In the genomic region with DNA sequence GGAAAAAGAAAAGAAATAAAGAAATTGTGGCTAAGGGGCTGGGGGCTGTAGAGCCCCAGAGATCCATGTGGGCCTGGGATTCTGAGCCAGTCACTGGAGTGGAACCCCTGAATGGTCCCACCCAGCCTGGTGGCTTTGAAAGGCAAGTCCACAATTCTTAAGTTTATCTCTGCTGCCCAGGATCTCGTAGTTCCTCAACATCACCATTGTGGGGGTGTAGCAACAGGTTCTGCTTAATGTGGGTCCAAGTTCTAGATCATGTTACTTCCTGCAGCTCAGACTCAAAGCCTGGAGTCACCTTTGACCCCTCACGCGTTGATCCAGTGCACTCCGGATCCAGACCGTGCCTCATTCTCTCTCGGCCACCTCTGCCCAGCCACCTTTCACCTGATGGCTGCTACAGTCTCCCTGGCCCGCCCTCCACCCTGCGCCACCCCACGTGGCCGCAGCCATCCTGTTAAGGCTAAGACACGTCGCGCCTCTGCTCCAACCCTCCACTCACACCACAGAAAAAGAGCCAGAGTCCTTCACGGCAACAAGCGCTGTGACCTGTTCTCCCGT, we compare ENCODE assay signal across 24 mouse cellular contexts. TPM values are rescaled to one million over a fixed set of nuclear protein-coding genes. Genes with fewer than 3 reads are reported as not detected.
A peak's percentile ranks its signal among the peaks of the same experiment; 100 is the strongest.
DNase-seq lines count a peak whose midpoint lies in the region; ATAC-seq and TF ChIP-seq lines count a peak whose summit lies in the region.
"Had no signal": no experiment of that assay in that cellular context is flagged by ENCODE, and none has a peak within 500 bp of the region (broad histone marks: within the 10 kb centered on the region; RNA-seq: fewer than 3 reads in every experiment).

No protein-coding gene starts in this region.

- H3K4me1 ChIP-seq in intestine, embryonic 16.5 days (ENCODE audit: control insufficient read depth, insufficient read depth, low read length) = peaks cover 66% of the 10 kb centered on the region
- H3K4me1 ChIP-seq in intestine, embryonic 15.5 days (replicated peaks) = peaks cover 61% of the 10 kb centered on the region
- H3K4me1 ChIP-seq in small intestine, adult 2 months (ENCODE audit: control insufficient read depth, insufficient read depth, insufficient read length, low read length) = peaks cover 46% of the 10 kb centered on the region
- peaks cover 66% of the 10 kb centered on the region for H3K4me1 ChIP-seq in limb, embryonic 10.5 days

- no peak overlapping the region for H3K4me2 ChIP-seq in intestine, embryonic 16.5 days (ENCODE audit: low read depth, low read length)
- no peak overlapping the region for H3K4me2 ChIP-seq in intestine, embryonic 15.5 days (replicated peaks)
- H3K4me2 ChIP-seq: liver, embryonic 12.5 days; lung, embryonic 14.5 days; midbrain, embryonic 11.5 days; neural tube, embryonic 12.5 days had no signal

- peak overlapping the region; percentile 75 for H3K27ac ChIP-seq in gastrocnemius, adult 2 months
- H3K27ac ChIP-seq in intestine, embryonic 16.5 days (ENCODE audit: low read length) = peak overlapping the region; percentile 29; the same call in 1 of the 2 replicates
- H3K27ac ChIP-seq in intestine, embryonic 15.5 days = no peak overlapping the region
- peak overlapping the region; percentile 28; the same call in 1 of the 2 replicates for H3K27ac ChIP-seq in small intestine, adult 2 months (ENCODE audit: insufficient read depth, low read depth, low read length)
- no peak overlapping the region for H3K27ac ChIP-seq in limb, embryonic 10.5 days
- H3K27ac ChIP-seq: forebrain, embryonic 10.5 days; liver, embryonic 12.5 days; macrophage; neural tube, embryonic 12.5 days had no signal

- WGBS in intestine, embryonic 16.5 days = 76% methylated on average over 16 of the region's 16 CpGs
- 79% methylated on average over 16 of the region's 16 CpGs for WGBS in intestine, embryonic 15.5 days
- WGBS in small intestine, adult 2 months = 68% methylated on average over 16 of the region's 16 CpGs
- 85% methylated on average over 16 of the region's 16 CpGs for WGBS in limb, embryonic 10.5 days

- ATAC-seq in intestine, embryonic 16.5 days = no peak
- ATAC-seq in intestine, embryonic 15.5 days = no peak
- ATAC-seq: hindbrain, embryonic 16.5 days; liver, embryonic 12.5 days had no signal

- DNase-seq in gastrocnemius, adult 2 months = no peak
- no peak for DNase-seq in gastrocnemius, postnatal 14 days
- DNase-seq in kidney, adult 8-10 months = peak; percentile 69 to 76
- no peak for DNase-seq in cerebellum, postnatal 14 days
- no peak for DNase-seq in limb, embryonic 10.5 days (ENCODE audit: low spot score)
- DNase-seq: cerebellum, adult 2 months; heart, postnatal 4 days; lung, embryonic 14.5 days; thymus, postnatal 4 days had no signal

- no peaks in the 10 kb centered on the region for H3K9me3 ChIP-seq in intestine, embryonic 16.5 days (ENCODE audit: control insufficient read depth, low read length)
- H3K9me3 ChIP-seq in intestine, embryonic 15.5 days = no peaks in the 10 kb centered on the region
- no peaks in the 10 kb centered on the region for H3K9me3 ChIP-seq in limb, embryonic 10.5 days (replicated peaks)
- H3K9me3 ChIP-seq: forebrain, embryonic 10.5 days; liver, embryonic 12.5 days; neural tube, embryonic 12.5 days had no signal

- TF ChIP-seq POLR2A in small intestine, adult 2 months (IDR thresholded peaks at IDR 0.05; ENCODE audit: low read depth, low read length) = no peak

- H3K4me3 ChIP-seq in gastrocnemius, adult 2 months = peak overlapping the region; percentile 1; the same call in 1 of the 2 replicates
- H3K4me3 ChIP-seq in intestine, embryonic 16.5 days (ENCODE audit: low read length) = no peak overlapping the region
- H3K4me3 ChIP-seq in intestine, embryonic 15.5 days (replicated peaks) = no peak overlapping the region
- no peak overlapping the region for H3K4me3 ChIP-seq in small intestine, adult 2 months (ENCODE audit: low read depth, low read length)
- no peak overlapping the region for H3K4me3 ChIP-seq in limb, embryonic 10.5 days
- H3K4me3 ChIP-seq: forebrain, embryonic 10.5 days; liver, embryonic 12.5 days; neural tube, embryonic 12.5 days had no signal

- intact Hi-C loops in gastrocnemius, adult 2 months (cut with DNase I) = no loop called here
- intact Hi-C loops in gastrocnemius, postnatal 14 days (cut with DNase I; ENCODE audit: low total_unique reads) = no loop called here

- H3K27me3 ChIP-seq in intestine, embryonic 16.5 days (replicated peaks; ENCODE audit: control insufficient read depth, insufficient read depth, low read length) = 0 out of 2 replicates have a peak, but pooled peaks cover 2% of the 10 kb centered on the region
- H3K27me3 ChIP-seq in intestine, embryonic 15.5 days (replicated peaks) = peaks cover 4% of the 10 kb centered on the region
- no peaks in the 10 kb centered on the region for H3K27me3 ChIP-seq in small intestine, adult 2 months (ENCODE audit: control insufficient read depth, insufficient read depth, low read length)
- peaks cover 60% of the 10 kb centered on the region for H3K27me3 ChIP-seq in limb, embryonic 10.5 days (ENCODE audit: low read depth, poor library complexity, severe bottlenecking)

- H3K9ac ChIP-seq in intestine, embryonic 16.5 days (ENCODE audit: low read depth, low read length) = no peak overlapping the region
- no peak overlapping the region for H3K9ac ChIP-seq in intestine, embryonic 15.5 days
- H3K9ac ChIP-seq: liver, embryonic 12.5 days; lung, embryonic 14.5 days; neural tube, embryonic 12.5 days had no signal

- TF ChIP-seq CTCF in gastrocnemius, adult 2 months (IDR thresholded peaks at IDR 0.05) = no peak
- no peak for TF ChIP-seq CTCF in small intestine, adult 2 months (IDR thresholded peaks at IDR 0.05; ENCODE audit: extremely low read depth, insufficient read length, insufficient replicate concordance, low read depth, low read length)

- peaks cover 3% of the 10 kb centered on the region; the same call in 1 of the 2 replicates for H3K36me3 ChIP-seq in intestine, embryonic 16.5 days (ENCODE audit: control insufficient read depth, insufficient read depth, low read length)
- no peaks in the 10 kb centered on the region for H3K36me3 ChIP-seq in intestine, embryonic 15.5 days
- peaks cover 14% of the 10 kb centered on the region for H3K36me3 ChIP-seq in small intestine, adult 2 months (ENCODE audit: control insufficient read depth, insufficient read depth, low read length)
- H3K36me3 ChIP-seq in limb, embryonic 10.5 days = no peaks in the 10 kb centered on the region
- H3K36me3 ChIP-seq: forebrain, embryonic 10.5 days; neural tube, embryonic 12.5 days had no signal

RNA-seq across cellular contexts. Expression of gene Tinagl1, which starts 5.4 kb away (rescaled TPM):
- 10 to 100 TPM; 18.7 to 45.2 TPM for total RNA-seq in gastrocnemius, adult 2 months (2021)
- total RNA-seq in gastrocnemius, postnatal 14 days (2021) = 10 to 100 TPM; 29.3 to 39.2 TPM
- polyA plus RNA-seq in intestine, embryonic 16.5 days (2015; fragmentation: Nextera tagmentation; extraction: Ambion mirVana) = 78.3 and 80.3 TPM in 2 replicates
- polyA plus RNA-seq in intestine, embryonic 15.5 days (2015; fragmentation: Nextera tagmentation; extraction: Ambion mirVana) = 65.6 and 72.9 TPM in 2 replicates
- polyA plus RNA-seq in small intestine, adult 2 months (2012; rRNA removed) = 106 and 109 TPM in 2 replicates
- 8.0 and 8.1 TPM in 2 replicates for polyA plus RNA-seq in limb, embryonic 10.5 days (2016; fragmentation: Nextera tagmentation; extraction: Ambion mirVana)
- total RNA-seq: monocyte, adult 5-6 weeks had no signal
- polyA plus RNA-seq: macrophage had no signal

RNA-seq across cellular contexts. Expression of gene Hcrtr1, which starts 30.3 kb away (rescaled TPM):
- not detected for total RNA-seq in gastrocnemius, adult 2 months (2021)
- total RNA-seq in gastrocnemius, postnatal 14 days (2021) = not detected
- polyA plus RNA-seq in intestine, embryonic 16.5 days (2015; fragmentation: Nextera tagmentation; extraction: Ambion mirVana) = 0.22 and 0.34 TPM in 2 replicates
- 0.24 and 0.37 TPM in 2 replicates for polyA plus RNA-seq in intestine, embryonic 15.5 days (2015; fragmentation: Nextera tagmentation; extraction: Ambion mirVana)
- 3.3 and 3.8 TPM in 2 replicates for polyA plus RNA-seq in small intestine, adult 2 months (2012; rRNA removed)
- polyA plus RNA-seq in limb, embryonic 10.5 days (2016; fragmentation: Nextera tagmentation; extraction: Ambion mirVana) = 0.18 TPM in 1 of 2 replicates, not detected in the other
- total RNA-seq: gastrocnemius, postnatal 25 days; heart, postnatal 4 days; monocyte, adult 5-6 weeks had no signal
- polyA plus RNA-seq: limb, embryonic 11.5 days; liver, embryonic 12.5 days; macrophage had no signal

RNA-seq across cellular contexts. Expression of gene Gm853, which starts 52.7 kb away (rescaled TPM):
- not detected for total RNA-seq in gastrocnemius, adult 2 months (2021)
- total RNA-seq in gastrocnemius, postnatal 14 days (2021) = not detected
- not detected in 2 replicates for polyA plus RNA-seq in intestine, embryonic 16.5 days (2015; fragmentation: Nextera tagmentation; extraction: Ambion mirVana)
- not detected in 2 replicates for polyA plus RNA-seq in intestine, embryonic 15.5 days (2015; fragmentation: Nextera tagmentation; extraction: Ambion mirVana)
- polyA plus RNA-seq in small intestine, adult 2 months (2012; rRNA removed) = not detected in 2 replicates
- polyA plus RNA-seq in limb, embryonic 10.5 days (2016; fragmentation: Nextera tagmentation; extraction: Ambion mirVana) = not detected in 2 replicates
- total RNA-seq: adrenal gland, postnatal 25 days; gastrocnemius, postnatal 25 days; heart, postnatal 4 days; monocyte, adult 5-6 weeks had no signal
- polyA plus RNA-seq: embryonic facial prominence, embryonic 14.5 days; forebrain, embryonic 10.5 days; large intestine, adult 2 months; limb, embryonic 11.5 days; liver, embryonic 12.5 days; lung, embryonic 14.5 days; macrophage; midbrain, embryonic 11.5 days; neural tube, embryonic 12.5 days had no signal

Comparison
In these comparisons a context has a peak if more than half of its experiments do, and no peak if none do; other contexts are left out.
1. H3K27ac ChIP-seq: peak in gastrocnemius, adult 2 months (single experiment), intestine, embryonic 16.5 days (single experiment) and small intestine, adult 2 months (single experiment); none in intestine, embryonic 15.5 days (single experiment) and limb, embryonic 10.5 days (single experiment).
2. DNase-seq: peak in kidney, adult 8-10 months (2 of 2); none in gastrocnemius, adult 2 months (single experiment), gastrocnemius, postnatal 14 days (single experiment), cerebellum, postnatal 14 days (0 of 2) and limb, embryonic 10.5 days (single experiment).